Mouse (Mus musculus) thymus, adult 18-20 months (tissue): ENCODE measurements around the gene Gm42742.

Source experiments
- DNase-seq, 2 experiments: peaks; one replicate each; pipeline ENCODE4 v3.0.0; 2022; ENCODE audit warnings: mixed read lengths in 2 of 2

The Gm42742 gene

GRCm38 (mm10) chr7:126996449-126996848, 24.4 kb downstream of the Gm42742 start:
- DNase-seq = no peak

GRCm38 (mm10) chr7:126988816-126989215, 32.1 kb downstream of the Gm42742 start:
- DNase-seq = no peak

- no peak for DNase-seq
Observed at GRCm38 (mm10) chr7:126986319-126986718, 34.6 kb downstream of the Gm42742 start.

GRCm38 (mm10) chr7:126984667-126985444, 36.0 kb downstream of the Gm42742 start:
- no peak for DNase-seq

- no peak for DNase-seq
Observed at GRCm38 (mm10) chr7:126983113-126983512, 37.8 kb downstream of the Gm42742 start.

- no peak for DNase-seq
Observed at GRCm38 (mm10) chr7:126982054-126982453, 38.8 kb downstream of the Gm42742 start.

- no peak for DNase-seq
Observed at GRCm38 (mm10) chr7:126981601-126982000, 39.3 kb downstream of the Gm42742 start.

GRCm38 (mm10) chr7:126978841-126979240, 42.1 kb downstream of the Gm42742 start:
- DNase-seq = no peak

GRCm38 (mm10) chr7:126976878-126977459, 43.9 kb downstream of the Gm42742 start:
- no peak for DNase-seq

GRCm38 (mm10) chr7:126975950-126976866, 44.7 kb downstream of the Gm42742 start, which contains the start of gene Cdiptos:
Cdiptos (minus strand) TSS chr7:126976098.
- DNase-seq = peak; percentile 85 to 89

GRCm38 (mm10) chr7:126975893-126975949, 45.2 kb downstream of the Gm42742 start, which contains the start of gene Cdipt:
Cdipt (plus strand) TSS chr7:126975914.
- no peak for DNase-seq

- DNase-seq = peak in 1 of 2 experiments; percentile 28
Observed at GRCm38 (mm10) chr7:126975493-126975892, 45.4 kb downstream of the Gm42742 start.

GRCm38 (mm10) chr7:126967361-126967760, 53.5 kb downstream of the Gm42742 start:
- no peak for DNase-seq

- DNase-seq = no peak
Observed at GRCm38 (mm10) chr7:126965568-126965967, 55.3 kb downstream of the Gm42742 start.
